Mouse (Mus musculus) gastrocnemius, postnatal 4 days (tissue): ENCODE results near the gene Chchd1. TPM values are rescaled to one million over a fixed set of nuclear protein-coding genes. Genes with fewer than 3 reads are reported as not detected.

Experiments used
- DNase-seq, 2 experiments: peaks; one replicate each; pipeline ENCODE4 v3.0.0; 2021 to 2022; ENCODE audit warnings: low spot score in 2 of 2, mixed read lengths in 2 of 2
- long read RNA-seq, 2 experiments: library from polyadenylated mRNA; stranded (forward); transcript quantifications; one replicate each; pipeline ENCODE4 v2.0.0; 2021
- total RNA-seq, 2 experiments: library from RNA; stranded (reverse); gene quantifications; 2 replicates each; pipeline ENCODE4 v1.2.3; 2021

Gene Chchd1
- 10 to 100 TPM; 78.0 to 85.7 TPM for total RNA-seq
- long read RNA-seq, experiment 1, transcript Chchd1-201 (3 exons, 616 nt) = major isoform, 45 of 49 reads
- long read RNA-seq, experiment 1, partial matches to known transcripts = 0 of 49 reads
- long read RNA-seq, experiment 1, other reads (novel, unspliced or antisense) = 0 of 49 reads
- long read RNA-seq, experiment 2, transcript Chchd1-201 (3 exons, 616 nt) = major isoform, 47 of 52 reads
- long read RNA-seq, experiment 2, partial matches to known transcripts = 1 of 52 reads
- long read RNA-seq, experiment 2, other reads (novel, unspliced or antisense) = 2 of 52 reads

DNA sequence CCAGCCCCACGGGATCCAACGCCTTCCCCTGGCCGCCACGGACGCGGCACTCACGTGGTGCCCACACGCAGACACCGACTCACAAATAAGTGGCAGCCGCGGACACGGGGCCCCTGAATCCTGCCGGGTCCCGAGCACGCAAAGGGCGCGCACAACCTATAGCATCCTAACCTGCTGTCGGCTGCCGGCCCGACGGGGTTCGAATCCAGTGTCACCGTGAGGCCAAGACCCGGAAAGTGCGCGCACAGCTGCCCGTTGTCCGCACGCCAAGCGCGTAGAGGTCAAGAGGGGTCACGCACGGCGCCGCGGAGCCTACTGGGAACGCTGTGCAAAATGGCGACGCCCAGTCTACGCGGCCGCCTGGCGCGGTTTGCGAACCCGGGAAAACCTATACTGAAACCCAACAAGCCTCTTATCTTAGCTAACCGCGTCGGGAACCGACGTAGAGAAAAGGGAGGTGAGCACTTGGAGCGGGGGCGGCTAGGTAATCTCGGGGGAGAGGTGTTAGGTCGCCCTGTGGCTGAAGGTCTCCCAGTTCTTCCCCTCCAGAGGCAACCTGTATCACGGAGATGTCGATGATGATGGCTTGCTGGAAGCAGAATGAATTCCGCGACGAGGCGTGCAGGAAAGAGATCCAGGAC is at the start of gene Chchd1:
Gene Chchd1 (plus strand): TSS at position 266 of the 641 bp plus-strand sequence.
- peak; percentile 88 to 95 for DNase-seq

GRCm38 (mm10) chr14:20654690-20655421 is 48.0 kb upstream of the Chchd1 start:
- no peak for DNase-seq

- DNase-seq = no peak
These were observed 47.1 kb upstream of the Chchd1 start for GRCm38 (mm10) chr14:20655731-20656130.

DNA sequence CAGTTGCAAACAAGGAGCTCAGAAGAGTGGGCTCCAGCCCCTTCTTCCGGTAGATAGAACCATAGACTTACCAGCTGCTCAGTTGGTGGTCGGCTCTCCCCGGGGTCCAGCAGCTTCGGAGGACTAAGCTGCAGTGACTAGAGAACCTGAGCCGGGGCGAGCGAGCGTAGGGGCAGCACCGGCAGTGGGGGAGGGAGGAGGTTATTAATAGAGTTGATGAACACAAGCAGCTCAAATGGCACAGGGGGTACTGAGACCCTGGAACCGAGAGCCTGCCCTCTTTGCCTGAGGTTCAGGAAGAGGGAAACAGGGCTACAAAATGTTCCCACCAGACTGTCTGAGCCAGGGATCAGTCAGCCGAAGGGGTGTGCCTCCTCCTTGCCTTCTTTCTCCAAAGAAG is 46.4 kb upstream of the Chchd1 start, which contains the start of gene Myoz1:
Gene Myoz1 (minus strand): TSS at position 180 of the 400 bp plus-strand sequence.
- peak in 1 of 2 experiments; percentile 28 for DNase-seq

DNA sequence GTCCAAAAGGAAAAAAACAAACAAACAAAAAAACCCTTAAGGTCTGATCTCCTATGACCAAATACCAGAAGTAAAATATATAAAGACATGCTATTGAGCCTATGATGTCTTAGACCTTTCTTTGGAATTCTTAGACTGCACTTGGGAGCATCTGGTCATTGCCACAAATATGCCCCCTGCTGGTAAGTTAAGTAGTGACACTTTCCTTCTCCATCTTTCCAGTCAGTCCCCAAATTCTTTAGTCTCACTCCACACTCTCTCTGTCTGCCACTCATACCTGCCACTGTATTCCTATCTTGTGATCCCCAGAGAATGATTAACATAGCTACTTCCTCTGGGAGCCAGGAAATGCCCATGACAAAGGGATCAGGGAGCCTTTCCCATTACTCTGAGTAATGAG is 44.5 kb upstream of the Chchd1 start:
- DNase-seq = peak in 1 of 2 experiments; percentile 37

- DNase-seq = no peak
These were observed 43.9 kb upstream of the Chchd1 start for GRCm38 (mm10) chr14:20658902-20659301.

DNA sequence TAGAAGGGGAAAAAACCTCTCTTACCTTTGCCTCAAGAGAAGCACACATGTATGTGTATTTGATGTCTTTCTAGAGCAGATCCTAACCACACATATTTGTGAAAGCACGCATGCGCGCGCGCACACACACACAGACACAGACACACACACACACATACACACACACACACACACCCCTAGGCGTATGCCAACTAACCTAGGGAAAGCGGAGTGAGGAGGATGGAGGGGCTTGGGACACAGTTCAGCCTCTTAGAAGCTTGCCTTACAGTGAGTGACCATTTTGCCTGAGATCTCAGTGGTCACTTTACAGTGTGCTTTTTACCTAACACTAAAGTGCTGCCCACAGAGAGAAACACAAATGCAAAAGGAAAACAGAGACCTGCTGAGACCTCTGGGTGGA is 43.1 kb upstream of the Chchd1 start:
- DNase-seq = no peak

- peak; percentile 88 to 94 for DNase-seq
These were observed 41.8 kb upstream of the Chchd1 start for GRCm38 (mm10) chr14:20660827-20661660.

GRCm38 (mm10) chr14:20661661-20662331 is 41.0 kb upstream of the Chchd1 start:
- peak in 1 of 2 experiments; percentile 37 for DNase-seq

GRCm38 (mm10) chr14:20662740-20663139 is 40.1 kb upstream of the Chchd1 start:
- no peak for DNase-seq

DNA sequence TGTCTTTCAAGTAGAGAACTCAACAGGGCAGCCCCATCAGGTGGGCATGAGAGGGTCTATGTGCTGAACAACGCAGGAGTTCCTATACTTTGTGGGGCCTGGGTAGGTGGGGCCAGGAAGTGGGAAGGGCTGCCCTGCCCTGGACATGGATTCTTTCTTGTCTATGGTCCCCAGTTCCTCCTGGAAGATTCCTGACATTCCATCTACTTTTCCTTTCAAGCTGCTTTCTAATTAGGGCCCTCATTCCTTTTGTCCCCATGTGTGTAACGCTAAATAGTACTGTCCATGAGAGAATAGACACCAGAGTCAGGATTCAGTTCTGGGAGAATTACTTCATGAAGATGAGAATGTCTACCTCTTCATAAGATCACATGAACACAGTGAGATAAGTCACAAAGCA is 39.2 kb upstream of the Chchd1 start:
- DNase-seq = no peak

GRCm38 (mm10) chr14:20664436-20664835 is 38.4 kb upstream of the Chchd1 start:
- peak in 1 of 2 experiments; percentile 16 for DNase-seq

DNA sequence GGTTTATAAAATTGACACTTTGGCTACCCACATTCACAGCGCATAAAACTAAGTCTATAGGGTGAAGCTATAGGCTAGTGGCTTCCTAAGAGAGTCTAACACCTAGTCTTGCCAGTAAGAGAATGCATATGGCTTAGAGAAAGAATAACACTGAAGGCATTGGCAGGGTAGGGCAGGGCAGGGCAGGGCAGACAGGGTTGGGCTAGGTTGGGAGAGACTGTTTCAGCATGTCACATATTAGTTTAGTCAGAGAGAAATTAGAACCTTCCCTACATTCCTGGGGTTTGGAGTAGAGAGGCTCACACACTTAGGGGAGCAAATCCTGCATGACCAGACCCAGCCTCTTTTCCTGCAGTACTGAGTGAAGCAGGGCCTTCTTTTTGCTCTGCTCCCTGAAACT is 35.3 kb upstream of the Chchd1 start:
- DNase-seq = no peak

DNA sequence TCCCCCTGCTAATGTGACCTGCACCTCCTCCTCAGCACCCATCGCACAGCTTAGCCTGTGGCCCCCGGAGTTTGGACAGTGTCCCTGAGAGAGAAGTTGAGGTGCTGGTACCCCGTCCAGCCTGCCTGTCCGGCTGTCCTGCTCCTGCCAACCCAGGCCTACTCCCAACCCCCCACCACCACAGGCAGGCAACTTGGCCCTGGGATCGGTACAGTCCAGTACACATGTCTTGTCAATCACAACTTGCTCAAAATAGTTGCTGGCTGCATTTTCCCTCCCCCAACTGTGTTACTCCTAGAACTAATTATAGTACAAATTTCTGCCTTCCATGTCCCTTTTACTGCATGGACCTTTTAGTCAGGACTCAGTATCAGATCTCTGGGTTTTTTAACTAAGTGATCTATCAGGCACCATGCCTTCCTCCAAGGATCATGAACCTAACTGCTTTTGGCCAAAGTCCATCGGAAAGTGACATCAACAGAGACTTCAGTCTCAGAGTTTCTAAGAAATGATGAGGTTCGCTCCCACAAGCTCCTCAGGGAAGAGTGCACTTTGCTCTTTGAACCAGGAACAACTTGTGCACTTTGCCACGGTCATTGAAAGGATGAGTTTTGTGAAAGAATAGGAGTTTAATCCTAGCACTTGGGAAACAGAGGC is 34.5 kb upstream of the Chchd1 start, which contains the start of gene Synpo2l:
Gene Synpo2l (minus strand): TSS at position 201 of the 657 bp plus-strand sequence.
- DNase-seq = peak in 1 of 2 experiments; percentile 59

DNA sequence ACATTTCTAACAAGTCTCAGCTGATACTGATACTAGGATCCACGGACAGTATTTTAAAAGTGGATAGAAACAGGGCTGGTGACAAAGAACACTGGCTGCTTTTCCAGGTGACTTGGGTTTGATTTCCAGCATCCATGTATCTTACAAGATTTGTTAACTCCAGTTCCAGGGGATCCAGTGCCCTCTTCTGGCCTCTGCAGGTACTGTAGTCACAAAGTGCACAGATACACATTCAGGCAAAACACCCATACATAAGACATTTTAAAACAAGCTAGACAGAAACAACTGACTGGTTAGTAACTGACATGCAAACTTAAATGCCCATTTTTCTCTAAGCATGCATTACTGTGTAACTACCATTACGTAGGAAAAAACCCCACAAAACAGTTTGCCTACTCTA is 29.8 kb upstream of the Chchd1 start:
- DNase-seq = peak in 1 of 2 experiments; percentile 26

DNA sequence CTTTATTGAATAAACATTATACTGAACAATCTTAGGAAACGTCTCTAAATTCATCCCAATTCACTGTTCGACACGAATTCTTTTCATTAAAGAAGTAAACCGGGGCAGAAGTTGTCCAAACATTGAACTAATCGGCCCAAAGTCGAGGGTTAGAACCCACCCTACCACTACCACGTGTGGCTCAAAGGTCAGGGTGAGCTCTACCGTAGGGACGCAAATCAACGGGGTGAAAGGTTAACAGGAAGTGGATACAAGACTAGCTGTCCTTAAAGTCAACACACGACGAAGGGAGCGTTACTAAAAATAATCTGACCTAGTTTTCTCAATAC is 29.1 kb upstream of the Chchd1 start:
- peak in 1 of 2 experiments; percentile 21 for DNase-seq

DNA sequence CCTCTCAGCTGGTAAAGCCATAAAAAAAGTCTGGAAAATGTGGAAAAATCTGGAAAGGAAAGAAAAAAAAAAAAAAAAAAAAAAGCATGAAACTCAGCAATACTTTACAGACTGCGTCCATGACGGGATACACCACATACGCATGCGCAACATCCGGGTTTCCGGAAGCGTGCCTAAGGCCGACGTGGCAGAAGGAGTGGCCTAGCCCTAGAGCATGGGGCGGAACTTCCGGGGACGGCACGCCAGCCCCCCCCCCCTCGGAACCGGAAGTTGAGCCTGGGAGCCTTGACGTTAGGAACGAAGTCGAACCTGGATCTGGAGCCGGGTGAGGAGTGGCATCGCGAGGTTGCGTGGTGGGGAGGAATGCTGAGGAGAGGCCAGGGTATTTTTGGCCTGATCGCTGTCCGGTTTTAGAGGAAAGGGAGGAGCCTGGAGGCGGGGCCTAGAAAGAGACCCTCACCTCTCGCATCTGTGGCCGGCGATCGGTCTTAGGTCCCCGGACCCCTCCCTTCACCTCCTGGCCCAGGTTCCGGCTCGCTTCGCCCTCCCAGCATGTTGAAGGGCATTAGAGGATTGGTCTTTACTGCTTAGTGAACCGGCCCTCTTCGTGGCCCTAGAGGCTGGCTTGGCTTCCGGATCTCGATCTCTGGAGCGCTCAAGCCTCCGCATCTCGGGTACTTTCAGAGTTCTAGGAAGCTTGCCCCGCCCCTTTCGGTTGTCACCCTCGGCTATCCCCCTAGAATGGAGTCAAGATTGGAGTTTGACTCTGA is 28.6 kb upstream of the Chchd1 start, which contains the start of gene Sec24c:
Gene Sec24c (plus strand): TSS at position 245 of the 770 bp plus-strand sequence.
- DNase-seq = peak; percentile 99

GRCm38 (mm10) chr14:20677906-20678305 is 24.9 kb upstream of the Chchd1 start:
- DNase-seq = no peak

DNA sequence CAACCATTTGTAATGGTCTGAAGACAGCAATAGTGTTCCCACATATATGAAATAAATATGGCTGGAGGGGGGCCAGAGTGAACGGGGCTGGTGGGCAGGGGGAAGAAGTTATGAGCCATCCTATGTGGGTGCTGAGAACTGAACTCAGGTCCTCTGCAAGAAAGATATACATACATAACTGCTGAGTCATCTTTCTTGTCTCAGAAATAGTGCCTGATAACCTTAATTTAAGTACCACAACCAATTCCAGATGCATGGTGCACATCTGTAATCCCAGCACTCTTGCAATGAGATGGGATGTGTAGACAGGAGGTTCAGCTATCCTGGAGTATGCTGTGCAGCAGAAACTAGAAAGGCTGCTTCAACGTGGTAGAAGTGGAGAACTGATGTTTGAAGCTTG is 21.1 kb upstream of the Chchd1 start:
- no peak for DNase-seq
